Mouse (Mus musculus): ENCODE data around the gene Slc25a39. TPM values are rescaled to one million over a fixed set of nuclear protein-coding genes. Genes with fewer than 3 reads are reported as not detected.

Gene Slc25a39
- polyA plus RNA-seq, 1 experiment from 2014 or later = 376 TPM

DNA sequence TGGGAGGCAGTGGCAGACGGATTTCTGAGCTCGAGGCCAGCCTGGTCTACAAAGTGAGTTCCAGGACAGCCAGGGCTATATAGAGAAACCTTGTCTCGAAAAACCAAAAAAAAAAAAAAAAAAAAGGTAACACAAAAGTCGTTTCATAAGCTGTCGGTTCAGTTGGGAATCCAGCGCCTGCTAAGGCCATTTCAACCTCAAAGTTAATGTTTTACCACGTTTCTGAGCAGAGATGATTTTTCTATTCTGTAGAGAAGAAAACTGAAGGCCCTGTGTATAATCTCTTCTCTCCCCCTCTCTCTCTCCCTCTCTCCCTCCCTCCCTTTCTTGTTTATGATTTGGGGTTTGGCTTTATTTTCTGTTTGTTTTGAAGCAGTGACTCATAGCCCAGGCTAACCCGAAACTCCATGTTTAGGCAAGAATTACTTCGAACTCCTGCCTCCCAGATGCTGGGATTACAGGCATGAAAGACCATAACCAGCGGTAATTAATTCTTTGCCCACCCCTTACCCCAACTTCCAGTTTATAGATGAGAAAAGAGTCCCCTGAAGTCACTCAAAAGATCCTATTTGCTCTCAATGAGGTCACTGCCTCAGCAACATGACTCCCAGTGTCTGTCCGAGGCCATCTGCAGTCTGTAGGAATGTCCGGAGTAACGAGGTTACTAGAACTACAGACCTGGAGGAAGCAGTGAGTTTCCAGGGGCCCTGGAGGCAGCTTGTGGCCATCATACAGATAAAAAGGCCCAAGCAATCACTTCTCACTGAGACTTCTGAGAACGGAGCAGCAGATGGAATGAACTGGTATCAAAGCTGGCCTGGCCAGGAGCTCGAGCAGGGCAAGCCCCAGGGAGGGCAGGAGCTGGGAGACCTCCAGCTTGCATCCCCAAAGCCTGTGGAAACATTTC is 1.4 kb upstream of the Slc25a39 start:
- Histone ChIP-seq H3K9me3 (ENCODE audit: control insufficient read depth, low read length) (no peaks in the 10 kb centered on the region), H3K36me3 (ENCODE audit: control insufficient read depth, insufficient read depth, low read length) (peaks cover 6% of the 10 kb centered on the region; the same call in 1 of the 2 replicates), H3K9ac (ENCODE audit: low read depth, low read length) (peak overlapping the region; percentile 60), H3K27ac (ENCODE audit: low read length) (peak overlapping the region; percentile 98), H3K4me3 (ENCODE audit: low read length) (peak overlapping the region; percentile 42), H3K4me2 (ENCODE audit: low read depth, low read length) (peak overlapping the region; percentile 50), H3K4me1 (ENCODE audit: control insufficient read depth, insufficient read depth, low read length) (peaks cover 33% of the 10 kb centered on the region), H3K27me3 (replicated peaks; ENCODE audit: control insufficient read depth, insufficient read depth, low read length) (no peaks in the 10 kb centered on the region)
- ATAC-seq = no peak
- WGBS = 32% methylated on average over 15 of the region's 15 CpGs

DNA sequence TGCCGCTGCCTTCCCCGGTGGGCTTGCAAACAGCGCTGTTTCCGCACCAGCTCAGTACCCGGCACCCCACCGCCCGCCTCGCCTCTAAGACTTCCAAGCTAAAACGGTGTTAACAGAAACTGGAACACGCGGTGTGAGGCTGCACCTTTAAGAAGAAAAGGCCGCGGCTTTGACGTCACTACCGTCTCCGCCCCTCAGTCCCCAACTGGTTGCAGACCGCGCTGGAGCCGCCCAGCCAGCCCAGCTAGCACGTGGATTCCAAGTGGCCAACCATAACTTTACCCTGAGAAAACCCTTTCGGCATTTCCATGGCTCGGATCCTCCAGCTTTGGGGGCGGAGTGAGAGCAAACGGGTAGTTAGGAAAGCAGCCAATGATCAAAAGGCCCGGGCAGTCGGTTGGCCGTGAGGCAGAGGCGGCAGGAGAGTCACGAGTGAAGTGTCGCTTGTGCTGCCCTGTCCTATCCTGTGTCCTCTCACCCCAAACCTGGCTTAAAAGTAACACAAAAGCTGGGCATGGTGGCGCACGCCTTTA is 664 bp upstream of the Slc25a39 start:
- peaks cover 9% of the 10 kb centered on the region; the same call in 1 of the 2 replicates for H3K36me3 ChIP-seq (ENCODE audit: control insufficient read depth, insufficient read depth, low read length)
- under 1% methylated on average over 32 of the region's 32 CpGs for WGBS
- ATAC-seq = peak; percentile 92
- H3K27ac ChIP-seq (ENCODE audit: low read length) = peak overlapping the region; percentile 98
- peak overlapping the region; percentile 74 for H3K4me2 ChIP-seq (ENCODE audit: low read depth, low read length)
- H3K9me3 ChIP-seq (ENCODE audit: control insufficient read depth, low read length) = no peaks in the 10 kb centered on the region
- H3K27me3 ChIP-seq (replicated peaks; ENCODE audit: control insufficient read depth, insufficient read depth, low read length) = no peaks in the 10 kb centered on the region
- H3K4me1 ChIP-seq (ENCODE audit: control insufficient read depth, insufficient read depth, low read length) = peaks cover 33% of the 10 kb centered on the region
- peak overlapping the region; percentile 95 for H3K9ac ChIP-seq (ENCODE audit: low read depth, low read length)
- H3K4me3 ChIP-seq (ENCODE audit: low read length) = peak overlapping the region; percentile 92

DNA sequence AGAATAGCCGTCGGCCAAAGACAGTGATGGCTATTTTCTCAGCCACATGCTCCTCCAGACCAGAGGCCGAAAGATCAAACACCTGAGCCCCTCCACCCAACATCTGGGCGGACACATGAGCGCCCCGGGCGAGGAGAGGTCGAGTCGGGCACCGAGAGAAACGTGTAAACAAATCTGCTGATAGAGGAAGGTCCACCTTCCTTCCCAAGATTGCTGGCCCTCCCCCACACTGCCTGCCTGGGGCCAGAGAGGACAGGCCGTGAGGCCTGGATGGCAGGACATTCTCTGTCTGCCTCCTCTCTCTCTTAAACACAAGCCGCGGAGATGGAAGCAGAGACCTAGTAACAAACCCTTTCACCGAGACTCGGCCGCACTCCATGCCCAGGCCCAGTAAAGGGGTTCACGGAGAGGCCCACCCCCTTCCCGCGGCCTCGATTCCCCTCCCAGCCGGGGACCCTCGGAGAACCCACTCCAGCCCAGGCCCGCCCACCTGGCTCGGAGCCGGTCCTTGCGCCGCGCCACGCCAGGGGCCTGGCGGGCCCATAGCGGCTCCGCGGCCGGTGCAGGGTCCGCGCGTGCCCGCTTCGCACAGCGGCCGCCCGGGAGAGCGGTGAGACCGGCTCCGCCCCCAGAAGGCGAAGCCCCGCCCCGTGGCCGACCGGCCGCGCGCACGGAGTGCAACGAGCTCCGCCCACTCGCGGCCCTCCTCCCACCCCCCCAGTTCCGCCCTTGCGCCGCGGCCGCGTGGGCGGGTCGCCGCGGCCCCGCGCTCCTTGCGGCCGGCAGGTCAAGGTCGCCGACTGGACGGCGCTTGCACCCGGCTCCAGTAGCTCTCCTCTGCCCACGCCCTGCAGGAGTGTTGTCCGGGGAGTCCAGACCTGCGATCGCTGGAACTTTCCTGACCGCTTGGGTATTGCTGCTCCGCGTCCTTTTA is 579 bp downstream of the Slc25a39 start:
- ATAC-seq = peak; percentile 71
- H3K27ac ChIP-seq (ENCODE audit: low read length) = peak overlapping the region; percentile 98
- under 1% methylated on average over 77 of the region's 85 CpGs for WGBS
- H3K9ac ChIP-seq (ENCODE audit: low read depth, low read length) = peak overlapping the region; percentile 95
- no peaks in the 10 kb centered on the region for H3K27me3 ChIP-seq (replicated peaks; ENCODE audit: control insufficient read depth, insufficient read depth, low read length)
- H3K4me1 ChIP-seq (ENCODE audit: control insufficient read depth, insufficient read depth, low read length) = peaks cover 33% of the 10 kb centered on the region
- no peaks in the 10 kb centered on the region for H3K9me3 ChIP-seq (ENCODE audit: control insufficient read depth, low read length)
- H3K36me3 ChIP-seq (ENCODE audit: control insufficient read depth, insufficient read depth, low read length) = peaks cover 9% of the 10 kb centered on the region; the same call in 1 of the 2 replicates
- peak overlapping the region; percentile 92 for H3K4me3 ChIP-seq (ENCODE audit: low read length)
- peak overlapping the region; percentile 74 for H3K4me2 ChIP-seq (ENCODE audit: low read depth, low read length)

DNA sequence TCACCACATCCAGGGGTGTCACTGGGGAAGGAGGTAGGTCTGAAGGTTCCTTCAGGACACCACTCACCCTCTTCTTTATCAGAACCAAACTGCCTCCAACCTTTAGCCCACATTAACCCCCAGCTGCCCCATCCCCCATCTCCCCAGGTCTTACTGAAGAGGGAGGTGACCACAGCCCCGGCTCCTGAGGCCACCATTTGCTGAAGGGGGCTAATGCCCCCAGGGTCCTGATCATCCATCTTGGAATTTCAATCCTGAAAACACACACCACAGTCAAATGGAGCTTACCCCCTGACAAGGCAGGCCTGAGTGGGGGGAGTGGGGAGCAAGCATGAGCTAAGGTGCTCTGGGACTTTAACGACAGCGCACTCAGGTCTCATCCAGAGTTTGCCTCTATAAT is 1.3 kb downstream of the Slc25a39 start:
- H3K27ac ChIP-seq (ENCODE audit: low read length) = peak overlapping the region; percentile 98
- H3K27me3 ChIP-seq (replicated peaks; ENCODE audit: control insufficient read depth, insufficient read depth, low read length) = no peaks in the 10 kb centered on the region
- peak overlapping the region; percentile 74 for H3K4me2 ChIP-seq (ENCODE audit: low read depth, low read length)
- H3K9me3 ChIP-seq (ENCODE audit: control insufficient read depth, low read length) = no peaks in the 10 kb centered on the region
- peak overlapping the region; percentile 95 for H3K9ac ChIP-seq (ENCODE audit: low read depth, low read length)
- ATAC-seq = no peak
- WGBS = 9% methylated on average over 3 of the region's 3 CpGs
- H3K4me3 ChIP-seq (ENCODE audit: low read length) = peak overlapping the region; percentile 92
- peaks cover 9% of the 10 kb centered on the region; the same call in 1 of the 2 replicates for H3K36me3 ChIP-seq (ENCODE audit: control insufficient read depth, insufficient read depth, low read length)
- H3K4me1 ChIP-seq (ENCODE audit: control insufficient read depth, insufficient read depth, low read length) = peaks cover 33% of the 10 kb centered on the region

DNA sequence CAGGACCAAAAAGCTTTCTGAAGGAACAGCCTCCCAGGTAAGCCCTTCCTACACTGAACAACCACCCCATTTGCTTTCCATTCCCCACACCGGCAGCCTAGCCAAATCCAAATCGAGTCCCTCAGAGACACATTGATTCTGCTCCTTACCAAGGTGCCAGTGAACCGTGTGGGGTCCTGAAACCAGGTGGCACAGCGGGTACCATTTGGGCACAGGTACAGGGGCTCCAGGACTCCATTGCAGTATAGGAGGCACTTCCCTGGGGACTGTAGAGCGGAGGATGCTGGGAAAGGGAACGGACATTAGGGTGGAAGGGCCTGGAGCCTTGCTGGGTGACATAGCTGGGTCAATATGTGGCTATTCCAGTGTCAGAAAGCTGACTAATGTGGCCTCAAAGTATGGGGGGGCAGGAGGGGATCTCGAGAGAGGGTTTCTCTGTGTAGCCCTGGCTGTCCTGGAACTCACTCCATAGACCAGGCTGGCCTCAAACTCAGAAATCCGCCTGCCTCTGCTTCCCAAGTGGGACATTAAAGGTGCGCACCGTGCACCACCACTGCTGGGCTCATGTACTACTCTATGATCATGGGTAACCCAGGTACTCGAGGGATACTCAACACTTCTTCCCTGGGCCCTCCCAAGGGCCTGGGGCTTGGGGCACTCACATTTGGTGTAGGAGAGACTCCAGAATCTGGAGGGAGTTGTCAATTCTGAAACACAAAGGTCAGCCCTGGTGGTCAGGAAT is 2.0 kb downstream of the Slc25a39 start:
- Histone ChIP-seq H3K36me3 (ENCODE audit: control insufficient read depth, insufficient read depth, low read length) (peaks cover 9% of the 10 kb centered on the region; the same call in 1 of the 2 replicates), H3K4me1 (ENCODE audit: control insufficient read depth, insufficient read depth, low read length) (peaks cover 38% of the 10 kb centered on the region), H3K9me3 (ENCODE audit: control insufficient read depth, low read length) (no peaks in the 10 kb centered on the region), H3K4me2 (ENCODE audit: low read depth, low read length) (peak overlapping the region; percentile 74), H3K9ac (ENCODE audit: low read depth, low read length) (peak overlapping the region; percentile 95), H3K27me3 (replicated peaks; ENCODE audit: control insufficient read depth, insufficient read depth, low read length) (no peaks in the 10 kb centered on the region; the same call in 1 of the 2 replicates), H3K27ac (ENCODE audit: low read length) (no peak overlapping the region), H3K4me3 (ENCODE audit: low read length) (peak overlapping the region; percentile 92)
- no peak for ATAC-seq
- 82% methylated on average over 11 of the region's 11 CpGs for WGBS

DNA sequence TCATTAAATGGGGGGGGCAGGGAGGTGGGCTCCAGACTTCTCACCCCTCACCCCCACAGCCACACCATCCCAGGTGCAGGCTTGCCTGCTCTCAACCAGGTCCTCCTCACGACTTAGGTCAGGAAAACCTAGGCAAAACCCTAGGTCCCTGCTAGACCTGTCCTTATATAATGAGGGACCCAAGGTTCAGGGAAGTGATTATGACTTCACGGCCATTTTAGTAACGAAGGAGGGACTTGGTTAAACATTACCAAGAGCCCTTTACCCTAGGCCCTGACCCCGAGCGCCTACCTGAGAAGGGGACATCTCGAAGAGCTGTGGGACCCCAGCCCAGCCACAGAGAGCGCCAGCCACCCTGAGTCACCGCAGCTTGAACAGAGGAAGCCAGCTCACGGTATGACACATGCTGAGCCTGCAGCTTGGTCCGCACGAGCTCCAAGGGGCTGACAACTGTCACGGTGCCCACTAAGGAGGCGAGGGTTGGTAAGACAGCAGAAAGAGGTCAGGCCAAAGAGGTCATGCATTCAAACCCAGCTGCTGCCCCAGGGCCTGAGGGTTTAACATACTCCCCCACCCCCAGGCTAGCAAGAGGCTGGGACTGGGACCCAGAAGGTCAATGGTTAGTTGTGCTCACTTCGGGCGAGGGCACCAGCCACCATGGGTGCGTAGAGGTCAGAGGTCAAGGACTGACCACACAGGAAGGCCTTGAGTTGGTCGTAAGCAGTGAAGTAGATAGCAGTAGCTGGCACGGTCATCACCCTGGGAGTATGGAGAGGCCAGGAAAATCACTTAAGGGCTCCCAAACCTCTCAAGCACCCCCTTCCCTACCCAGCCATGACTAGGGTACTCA is 3.4 kb downstream of the Slc25a39 start:
- Histone ChIP-seq H3K27ac (ENCODE audit: low read length) (no peak overlapping the region), H3K9me3 (ENCODE audit: control insufficient read depth, low read length) (no peaks in the 10 kb centered on the region), H3K4me2 (ENCODE audit: low read depth, low read length) (0 out of 2 replicates have a peak overlapping the region, but pooled peaks have one; percentile 17), H3K4me1 (ENCODE audit: control insufficient read depth, insufficient read depth, low read length) (peaks cover 41% of the 10 kb centered on the region), H3K4me3 (ENCODE audit: low read length) (no peak overlapping the region), H3K27me3 (replicated peaks; ENCODE audit: control insufficient read depth, insufficient read depth, low read length) (peaks cover 9% of the 10 kb centered on the region), H3K9ac (ENCODE audit: low read depth, low read length) (0 out of 2 replicates have a peak overlapping the region, but pooled peaks have one; percentile 16), H3K36me3 (ENCODE audit: control insufficient read depth, insufficient read depth, low read length) (peaks cover 9% of the 10 kb centered on the region; the same call in 1 of the 2 replicates)
- no peak for ATAC-seq
- WGBS = 76% methylated on average over 18 of the region's 18 CpGs

DNA sequence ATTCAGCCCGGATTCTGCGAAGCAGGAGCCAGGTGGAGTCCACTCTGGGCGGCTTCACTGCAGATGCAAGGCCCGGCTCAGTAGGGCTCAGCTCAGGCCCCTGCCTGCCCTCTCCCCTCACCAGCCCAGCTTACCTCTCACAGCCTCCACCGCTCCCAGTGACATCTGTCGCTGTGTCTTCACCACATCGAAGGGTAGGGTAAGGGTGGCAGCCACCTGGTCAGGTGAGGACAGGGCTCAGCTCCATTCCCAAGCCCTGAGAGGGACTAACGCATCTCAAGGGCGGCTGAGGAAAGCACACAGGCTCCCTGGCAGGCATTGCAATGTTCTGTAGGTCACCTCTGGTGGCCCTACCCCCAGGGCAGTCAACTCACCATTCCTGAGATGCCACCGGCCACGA is 4.1 kb downstream of the Slc25a39 start:
- H3K27ac ChIP-seq (ENCODE audit: low read length) = no peak overlapping the region
- H3K9ac ChIP-seq (ENCODE audit: low read depth, low read length) = no peak overlapping the region
- H3K27me3 ChIP-seq (replicated peaks; ENCODE audit: control insufficient read depth, insufficient read depth, low read length) = peaks cover 12% of the 10 kb centered on the region
- H3K36me3 ChIP-seq (ENCODE audit: control insufficient read depth, insufficient read depth, low read length) = peaks cover 9% of the 10 kb centered on the region; the same call in 1 of the 2 replicates
- H3K9me3 ChIP-seq (ENCODE audit: control insufficient read depth, low read length) = no peaks in the 10 kb centered on the region
- 93% methylated on average over 11 of the region's 11 CpGs for WGBS
- peaks cover 43% of the 10 kb centered on the region for H3K4me1 ChIP-seq (ENCODE audit: control insufficient read depth, insufficient read depth, low read length)
- no peak overlapping the region for H3K4me2 ChIP-seq (ENCODE audit: low read depth, low read length)
- H3K4me3 ChIP-seq (ENCODE audit: low read length) = no peak overlapping the region
- ATAC-seq = no peak
